Mouse (Mus musculus) ovary, postnatal 36 days (tissue): ENCODE results near the gene Sulf2.

Experiments used
- DNase-seq: peaks from one replicate; pipeline ENCODE4 v3.0.0; 2022; ENCODE audit warnings: low spot score, mixed read lengths

The Sulf2 gene

DNA sequence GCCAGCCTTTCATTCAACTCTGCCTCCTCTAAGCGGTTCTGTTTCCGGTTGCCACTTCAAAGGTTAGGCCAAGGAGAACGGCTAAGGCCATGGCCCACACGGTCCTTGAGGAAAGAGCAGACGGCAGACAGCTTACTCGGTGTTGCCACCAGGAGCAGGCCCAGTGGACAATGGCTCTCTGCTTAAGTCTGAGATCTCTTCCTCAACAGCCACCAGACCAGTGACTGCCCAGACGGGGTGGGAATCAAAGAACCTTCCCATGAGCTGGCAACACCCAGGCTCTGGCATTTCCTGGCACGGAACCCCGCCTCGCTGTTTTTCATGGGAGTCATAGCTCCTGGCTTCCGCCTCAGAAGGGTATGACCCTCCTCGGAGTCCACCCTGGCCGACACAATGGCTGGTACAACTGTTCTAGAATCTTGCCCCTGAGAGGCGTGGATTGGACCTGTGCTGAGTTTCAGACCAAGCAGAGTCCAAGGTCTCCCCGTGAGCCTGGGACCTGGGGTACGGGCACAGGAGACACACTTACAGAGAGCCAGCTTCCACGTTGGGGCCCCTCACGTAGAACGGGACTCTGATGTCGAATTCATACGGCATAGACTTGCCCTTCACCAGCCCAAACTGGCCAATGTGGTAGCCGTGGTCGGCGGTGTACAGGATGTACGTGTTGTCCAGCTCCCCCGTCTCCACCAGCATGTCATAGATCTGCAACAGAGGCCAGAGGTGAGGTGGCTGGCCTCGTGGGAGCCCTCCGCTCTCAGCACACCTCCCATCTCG is 68.8 kb downstream of the Sulf2 start:
- no peak for DNase-seq

DNA sequence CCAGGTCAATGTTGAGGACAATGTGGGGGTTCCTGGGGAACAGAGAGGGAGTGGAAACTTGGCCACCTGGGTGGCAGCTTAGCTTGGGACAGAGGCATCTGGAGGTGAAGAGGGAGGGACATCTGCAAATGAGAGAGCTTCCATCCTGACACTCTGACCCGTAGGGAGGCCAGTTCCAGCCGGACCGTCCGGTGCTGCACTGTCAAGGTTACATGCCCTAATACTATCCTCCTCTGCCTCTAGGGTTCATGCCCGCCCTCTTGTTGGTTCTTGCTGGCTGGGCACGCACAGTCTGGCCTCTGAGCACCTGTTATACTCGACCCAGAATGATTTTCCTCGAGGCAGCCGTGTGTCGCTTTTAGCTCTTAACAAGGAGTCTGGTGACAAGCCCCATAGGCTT is 69.7 kb downstream of the Sulf2 start:
- DNase-seq = no peak

DNA sequence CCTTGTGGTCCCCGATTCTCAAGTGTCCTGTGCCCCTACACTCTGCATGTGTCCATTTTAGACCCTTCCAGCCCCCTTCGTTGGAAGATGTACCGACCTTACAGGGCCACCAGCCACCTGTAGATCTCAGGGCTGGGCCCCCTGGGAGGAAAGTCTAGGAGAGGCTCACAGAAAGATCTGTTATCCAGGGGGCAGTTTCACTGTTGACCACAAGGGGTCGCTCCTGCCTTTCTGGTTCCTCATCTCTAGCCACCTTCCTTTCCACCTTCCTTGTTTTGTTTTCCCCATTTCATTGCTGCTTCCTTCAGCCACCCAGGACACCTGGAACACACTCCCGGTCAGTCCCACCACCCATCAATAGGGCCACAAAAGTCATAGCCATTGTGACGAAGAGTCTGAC is 70.5 kb downstream of the Sulf2 start:
- DNase-seq = peak; percentile 62

DNA sequence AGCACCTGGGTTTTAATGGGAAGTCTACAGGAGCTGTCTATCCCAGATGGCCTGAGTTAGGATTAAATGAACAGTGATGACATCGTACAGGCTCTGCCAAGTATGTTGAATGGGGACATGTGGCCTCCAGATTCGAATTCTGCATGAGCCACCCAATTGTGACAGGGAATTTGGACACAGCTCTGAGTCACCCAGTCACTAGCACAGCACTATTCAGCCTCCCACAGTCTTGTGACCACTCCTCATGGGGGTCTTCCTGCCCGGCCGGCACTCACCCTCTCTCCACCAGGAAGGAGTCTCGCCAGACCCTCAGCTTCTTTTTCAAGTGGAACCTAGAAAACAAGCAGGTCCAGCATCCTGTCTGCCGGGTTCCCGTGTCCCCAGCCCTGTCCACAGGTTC is 71.4 kb downstream of the Sulf2 start:
- DNase-seq = no peak

DNA sequence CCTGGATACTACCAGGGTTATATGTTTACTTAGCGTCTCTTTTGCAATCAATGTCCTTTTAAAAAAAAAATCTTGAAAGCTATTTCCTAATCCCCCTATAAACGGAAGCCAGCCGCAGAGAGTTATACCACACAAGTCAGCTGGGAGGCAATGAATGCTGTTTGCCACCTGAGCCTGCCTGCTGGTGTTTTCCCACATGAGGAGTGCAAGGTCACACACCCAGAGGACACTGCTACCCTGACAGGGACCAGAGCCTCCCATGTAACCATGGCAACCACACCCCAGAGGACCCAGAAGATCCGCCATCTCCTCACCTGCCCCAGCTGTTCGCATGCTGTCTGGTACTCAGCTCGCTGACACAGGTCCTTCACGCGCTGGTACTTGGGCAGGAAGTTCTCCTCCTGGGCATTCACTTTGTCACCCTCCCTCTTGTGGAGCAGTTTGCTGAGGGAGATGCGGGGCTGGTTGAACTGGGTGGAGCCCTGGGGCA is 71.9 kb downstream of the Sulf2 start:
- DNase-seq = no peak

DNA sequence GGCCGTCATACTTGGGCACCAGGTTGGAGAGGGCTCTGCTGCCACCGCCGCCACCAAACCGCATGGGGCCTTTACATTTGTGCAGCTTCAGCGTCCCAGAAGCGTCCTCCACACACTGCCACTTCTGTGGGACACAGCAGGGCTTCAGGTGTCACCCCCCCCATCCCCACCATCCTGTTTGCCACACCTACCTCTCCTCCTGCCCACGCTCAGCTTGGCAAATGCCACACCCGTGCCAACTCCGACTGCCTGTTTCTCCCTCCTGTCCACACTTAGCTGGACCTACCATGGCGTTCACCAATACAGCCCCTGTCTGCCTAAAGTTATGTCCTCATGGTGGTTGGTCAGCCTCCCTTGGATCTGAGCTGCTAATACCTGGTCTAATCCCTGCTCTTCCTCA is 72.8 kb downstream of the Sulf2 start:
- DNase-seq = no peak

DNA sequence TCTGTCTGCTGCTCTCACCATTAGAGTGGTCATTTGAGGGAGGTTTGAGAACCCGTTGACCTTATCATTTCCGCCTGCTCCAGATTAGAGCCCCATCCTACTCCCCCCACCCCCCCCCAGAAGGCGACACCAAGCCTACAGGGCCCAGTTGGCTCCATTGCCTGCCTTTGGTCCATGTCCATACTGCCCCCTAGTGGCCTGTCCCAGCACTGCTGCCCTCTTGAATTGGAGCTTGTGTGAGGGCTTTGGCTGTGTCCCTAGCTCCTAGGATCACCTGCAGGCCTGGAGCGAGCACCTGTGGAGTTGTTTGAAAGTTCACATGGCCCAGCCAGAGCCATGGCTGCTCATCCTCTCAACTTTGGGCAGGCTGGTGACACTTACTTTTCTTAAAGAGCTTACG is 73.3 kb downstream of the Sulf2 start:
- DNase-seq = peak; percentile 72

DNA sequence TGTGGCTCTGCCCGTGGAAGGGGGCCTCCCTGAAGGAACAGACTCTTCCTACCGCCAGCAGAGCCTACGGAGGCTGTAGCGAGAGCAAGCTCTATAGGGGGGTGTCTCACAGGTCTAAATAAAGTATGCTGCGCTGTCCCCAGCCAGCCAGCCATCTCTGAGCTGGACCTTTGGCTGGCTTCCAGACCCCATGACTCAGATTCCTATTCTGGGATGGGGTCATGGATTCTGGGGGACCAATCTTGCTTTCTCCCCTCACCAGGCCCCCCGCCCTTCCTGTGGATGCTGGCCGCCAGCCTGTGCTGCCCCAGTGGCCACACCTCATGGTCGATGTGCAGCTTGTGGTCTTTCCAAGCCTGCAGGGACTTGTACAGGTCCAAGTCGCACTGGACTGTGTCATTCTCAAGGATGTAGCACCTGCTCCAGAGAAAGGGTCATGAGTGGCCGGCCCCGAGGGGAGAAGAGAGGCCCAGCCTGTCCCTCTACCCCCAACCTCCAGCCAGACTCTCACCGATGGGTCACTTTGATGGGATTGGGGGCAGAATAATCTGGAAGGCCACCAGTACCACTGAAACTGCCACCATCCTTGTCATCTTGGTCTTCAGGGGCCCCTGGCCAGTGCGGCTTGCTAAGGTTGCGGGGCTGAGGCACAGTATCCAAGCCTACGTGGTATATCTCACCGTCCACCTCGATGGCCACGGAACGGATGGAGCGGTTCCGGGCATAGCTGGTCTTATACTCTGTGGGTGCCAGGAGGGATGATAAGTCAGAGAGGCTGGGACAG is 74.3 kb downstream of the Sulf2 start:
- no peak for DNase-seq

DNA sequence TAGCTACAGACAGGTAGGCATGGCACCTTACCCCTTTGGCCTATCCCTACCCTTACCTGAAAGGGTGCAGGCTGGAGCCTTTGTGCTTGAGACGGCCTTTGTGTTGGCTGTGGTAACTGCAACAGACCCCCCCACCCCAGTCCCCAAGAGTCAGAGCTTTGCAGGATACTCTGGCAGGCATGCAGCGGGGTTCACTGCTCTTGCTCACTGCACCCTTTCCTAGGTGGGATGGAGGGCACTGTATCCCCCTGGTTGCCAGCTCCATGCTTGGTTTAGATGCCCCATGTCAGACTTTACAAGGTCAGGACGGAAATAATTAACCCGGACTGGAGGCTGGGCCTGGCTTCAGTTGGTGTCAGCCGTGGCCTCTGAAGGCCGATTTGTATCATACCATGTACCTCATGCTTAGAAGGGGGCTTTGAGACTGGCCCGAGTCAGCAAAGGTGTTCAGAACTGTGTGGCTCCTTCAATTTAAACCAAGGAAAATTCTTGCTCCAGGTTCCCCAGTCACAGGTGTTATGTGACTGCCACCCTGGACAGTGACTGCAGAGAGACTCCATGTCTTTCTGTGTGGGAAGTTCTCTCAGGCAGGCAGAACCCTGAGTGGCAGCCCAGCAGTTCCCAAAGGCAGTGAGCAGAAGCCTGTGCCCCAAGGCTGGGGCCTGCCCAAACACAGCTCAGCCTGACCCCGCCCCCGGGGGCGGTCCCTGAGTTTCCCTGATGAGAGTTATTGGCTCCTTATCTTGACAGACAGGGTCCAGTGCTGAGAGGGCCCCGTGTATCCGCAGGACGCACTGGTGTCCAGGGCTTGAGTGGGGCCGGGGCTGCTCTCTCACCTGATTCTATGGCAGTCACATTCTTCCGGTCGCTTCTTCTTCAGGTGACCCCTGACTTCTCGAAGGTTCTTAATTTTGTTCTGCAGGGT is 75.2 kb downstream of the Sulf2 start:
- DNase-seq = peak; percentile 58

DNA sequence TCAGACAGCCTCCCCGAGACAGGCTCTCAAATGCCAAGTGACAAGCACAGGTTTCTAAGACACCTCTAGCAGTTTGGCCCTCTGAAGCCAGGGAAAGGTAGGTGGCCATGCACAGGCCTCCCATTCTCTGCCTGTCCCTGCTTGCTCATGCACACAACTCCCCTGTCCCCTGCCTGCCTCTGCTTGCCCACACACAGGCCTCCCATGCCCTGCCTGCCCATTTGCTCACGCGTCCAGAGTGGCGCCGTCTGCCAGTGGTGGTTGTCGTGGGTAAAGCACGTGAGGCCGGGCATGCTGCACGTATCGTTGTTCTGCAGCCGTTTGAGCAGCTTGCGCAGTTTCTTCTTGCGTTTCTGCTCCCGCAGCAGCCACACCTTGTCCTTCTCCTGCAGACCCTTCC is 76.2 kb downstream of the Sulf2 start:
- no peak for DNase-seq

DNA sequence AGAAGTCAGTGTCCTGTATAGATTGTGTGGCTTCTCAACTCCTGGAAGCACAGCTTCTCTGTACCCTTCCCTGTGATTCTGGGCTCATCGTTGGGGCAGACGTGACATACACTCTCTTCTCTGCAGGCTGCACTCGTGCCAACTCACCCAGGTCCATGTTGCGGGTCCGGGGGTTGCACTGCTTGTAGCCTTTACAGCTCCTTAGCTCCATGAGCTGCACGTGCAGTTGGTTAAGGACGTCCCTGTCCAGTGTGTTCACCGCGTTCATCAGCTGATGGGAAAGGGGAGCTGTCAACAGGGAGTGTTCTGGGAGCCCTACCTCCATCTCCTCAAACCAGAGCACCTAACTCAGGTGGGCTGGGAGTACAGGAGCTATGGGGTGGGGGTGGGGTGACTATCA is 78.1 kb downstream of the Sulf2 start:
- no peak for DNase-seq

DNA sequence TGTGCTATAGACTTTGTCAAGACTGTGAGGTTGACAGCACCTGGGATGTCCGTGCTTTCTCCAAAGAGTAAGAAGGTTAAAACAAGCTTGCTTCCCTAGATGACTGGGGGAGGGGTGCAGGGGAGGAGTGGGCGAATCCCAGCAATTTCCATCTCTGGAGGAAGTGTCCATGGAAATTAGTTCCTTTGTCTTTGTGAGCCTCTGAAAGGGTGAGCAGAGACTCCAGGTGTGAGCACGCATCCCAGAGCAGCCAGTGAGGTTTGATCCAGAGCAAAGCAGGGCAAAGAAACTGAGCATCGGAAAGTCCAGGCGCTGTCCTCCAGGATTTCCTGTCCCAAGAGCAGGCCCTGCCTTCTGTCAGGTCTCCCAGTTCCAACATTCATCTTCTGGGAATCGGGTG is 81.1 kb downstream of the Sulf2 start:
- DNase-seq = no peak

DNA sequence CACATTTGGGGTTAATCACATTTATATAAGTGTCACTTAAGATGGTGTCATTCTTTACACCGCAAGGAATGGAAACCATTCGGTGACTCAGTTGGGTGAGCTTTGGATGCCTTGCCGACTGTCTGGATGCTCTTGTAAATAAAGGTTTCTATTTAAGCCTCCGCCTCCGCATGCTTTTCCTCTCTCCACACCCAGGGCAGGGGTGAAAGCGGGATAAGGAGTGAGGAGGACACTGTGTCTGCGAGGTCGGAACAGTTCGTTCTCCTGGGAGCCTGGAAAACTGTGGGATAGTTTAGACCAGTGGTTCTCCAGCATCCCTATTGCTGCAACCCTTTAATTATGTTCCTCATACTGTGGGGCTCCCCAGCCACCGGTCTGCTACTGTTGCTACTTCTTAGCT is 82.4 kb downstream of the Sulf2 start:
- DNase-seq = no peak

DNA sequence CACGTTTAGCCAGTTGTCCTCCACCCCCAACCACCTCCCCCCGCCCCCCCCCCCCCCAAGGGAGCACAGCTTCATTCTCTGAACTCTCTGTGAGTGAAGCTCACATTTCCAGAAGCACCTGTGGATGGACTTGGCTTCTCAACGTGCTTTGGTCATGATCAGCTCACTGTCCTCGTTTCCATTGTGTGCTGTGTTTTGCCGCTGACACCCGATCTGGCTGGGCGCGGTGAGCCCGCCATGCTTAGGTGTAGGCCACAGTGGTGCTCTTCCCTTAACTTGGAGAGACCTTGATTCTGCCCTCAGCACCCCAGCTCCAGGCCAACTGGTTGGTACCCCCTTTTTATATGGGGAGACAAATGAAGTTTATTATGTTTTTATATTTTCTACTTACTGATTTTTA is 83.6 kb downstream of the Sulf2 start:
- no peak for DNase-seq

DNA sequence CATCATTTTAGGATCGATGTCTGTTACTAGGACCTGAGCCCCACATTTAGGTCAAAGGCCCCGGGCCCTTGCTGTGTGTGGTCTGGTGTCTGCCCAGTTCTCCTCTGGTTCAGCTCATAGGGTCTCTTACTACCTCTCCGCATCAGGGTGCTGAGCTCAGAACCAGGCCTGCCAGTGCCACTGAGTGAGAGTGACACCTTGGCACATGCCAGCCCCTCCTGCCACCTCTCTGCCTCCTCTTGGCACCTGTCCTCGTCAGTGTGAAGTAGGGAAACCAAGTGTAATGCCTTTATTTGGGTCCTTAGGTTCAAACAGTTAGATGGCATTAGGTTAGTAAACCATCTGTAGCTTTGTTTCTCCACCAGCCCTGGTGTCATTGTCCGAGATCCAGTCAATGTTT is 84.0 kb downstream of the Sulf2 start:
- DNase-seq = no peak

DNA sequence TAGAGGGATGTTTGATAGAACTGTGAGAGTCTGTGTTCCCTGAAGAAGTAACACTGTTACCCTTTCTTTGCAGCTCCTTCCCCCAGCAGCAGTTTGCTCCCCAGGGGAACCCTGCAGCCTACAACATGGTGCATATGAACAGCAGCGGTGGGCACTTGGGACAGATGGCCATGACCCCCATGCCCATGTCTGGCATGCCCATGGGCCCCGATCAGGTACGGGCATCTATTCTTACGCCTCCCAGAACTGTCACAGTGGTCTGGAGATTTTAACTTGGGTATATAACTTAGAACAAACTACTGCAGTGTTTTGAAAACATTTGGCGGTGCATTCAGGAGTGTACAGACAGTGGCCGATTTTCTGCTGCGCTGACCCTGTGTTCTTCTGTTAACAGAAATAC is 85.7 kb downstream of the Sulf2 start:
- no peak for DNase-seq

DNA sequence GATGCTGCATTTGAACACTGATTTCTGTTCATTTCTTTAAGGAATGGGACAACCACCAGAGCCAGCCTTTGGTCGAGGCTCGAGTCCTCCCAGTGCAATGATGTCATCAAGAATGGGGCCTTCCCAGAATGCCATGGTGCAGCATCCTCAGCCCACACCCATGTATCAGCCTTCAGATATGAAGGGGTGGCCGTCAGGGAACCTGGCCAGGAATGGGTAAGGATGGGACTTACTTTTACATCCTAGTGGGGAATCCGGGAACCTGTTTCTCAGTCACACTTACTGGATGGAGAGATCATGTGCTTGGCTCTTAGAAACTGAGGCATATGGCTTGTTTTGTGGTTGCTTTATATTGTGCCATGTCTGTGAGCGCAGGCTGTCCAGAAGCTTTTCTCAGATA is 86.3 kb downstream of the Sulf2 start:
- DNase-seq = no peak

DNA sequence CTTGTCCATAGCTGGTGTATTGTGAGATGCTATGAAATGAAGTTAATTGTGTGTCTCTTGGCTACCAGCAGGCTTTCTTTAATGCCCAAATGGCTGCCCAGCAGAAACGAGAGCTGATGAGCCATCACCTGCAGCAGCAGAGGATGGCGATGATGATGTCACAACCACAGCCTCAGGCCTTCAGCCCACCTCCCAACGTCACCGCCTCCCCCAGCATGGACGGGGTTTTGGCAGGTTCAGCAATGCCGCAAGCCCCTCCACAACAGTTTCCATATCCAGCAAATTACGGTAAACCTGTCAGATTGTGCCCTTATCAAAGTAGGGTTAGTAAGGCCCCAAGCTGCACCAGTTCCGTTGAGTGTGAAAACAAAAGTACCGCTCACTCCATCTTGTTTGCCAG is 87.2 kb downstream of the Sulf2 start:
- DNase-seq = no peak

DNA sequence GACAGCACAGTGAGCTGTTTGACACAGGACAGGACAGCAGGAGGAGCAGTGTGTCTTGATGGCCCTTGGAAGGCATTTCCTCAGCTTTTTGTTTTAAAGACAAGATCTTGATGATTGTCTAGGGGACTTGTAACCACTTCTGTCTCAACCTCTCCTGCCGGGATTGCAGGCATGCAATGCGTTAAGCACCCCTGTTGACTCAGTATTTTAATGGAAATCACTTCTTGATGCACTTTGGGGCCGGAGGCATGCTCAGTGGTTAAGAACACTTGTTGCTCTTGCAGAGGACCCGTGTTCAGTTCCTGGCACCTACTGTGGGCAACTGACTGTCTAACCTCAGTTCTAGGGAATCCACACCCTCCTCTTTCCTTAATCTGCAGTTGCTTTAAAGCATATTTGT is 89.0 kb downstream of the Sulf2 start:
- DNase-seq = no peak

DNA sequence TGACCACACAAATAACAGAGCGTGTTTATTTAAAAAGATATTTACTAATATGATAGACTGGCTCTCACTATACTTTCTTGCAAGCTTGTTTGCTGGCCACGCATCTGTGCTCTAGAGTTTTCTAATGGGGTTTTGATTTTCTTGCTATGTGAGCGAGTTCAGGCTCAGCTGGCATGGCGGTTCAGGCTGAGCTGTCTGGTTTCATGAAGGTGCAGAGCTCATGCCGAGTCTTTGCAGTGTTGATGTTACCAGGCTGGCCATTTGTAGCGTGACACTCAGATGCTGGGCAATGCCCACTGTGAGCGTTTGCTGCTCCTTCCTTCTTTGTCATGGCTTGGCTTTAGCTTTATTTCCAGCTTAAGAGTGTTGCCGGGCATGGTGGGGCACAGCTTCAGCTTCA is 93.0 kb downstream of the Sulf2 start:
- no peak for DNase-seq

DNA sequence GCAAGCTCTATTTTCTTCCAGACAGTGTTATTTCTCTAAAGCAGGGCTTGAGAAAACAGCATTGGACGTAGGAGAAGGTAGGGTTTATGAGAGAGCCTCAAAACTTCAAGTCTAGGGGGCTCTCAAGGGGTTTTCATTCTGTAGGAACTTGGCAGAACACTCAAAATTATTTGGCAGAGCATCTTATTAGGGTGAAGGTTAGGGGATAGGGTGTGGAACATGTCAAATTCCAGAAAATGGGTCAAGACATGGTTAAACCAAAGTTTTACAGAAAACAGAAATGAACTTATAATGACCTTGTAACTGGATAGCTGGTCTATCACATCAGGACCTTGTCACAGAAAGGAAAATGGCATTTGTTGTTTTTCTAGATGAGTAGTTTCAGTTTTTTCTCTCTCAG is 93.5 kb downstream of the Sulf2 start:
- DNase-seq = no peak

DNA sequence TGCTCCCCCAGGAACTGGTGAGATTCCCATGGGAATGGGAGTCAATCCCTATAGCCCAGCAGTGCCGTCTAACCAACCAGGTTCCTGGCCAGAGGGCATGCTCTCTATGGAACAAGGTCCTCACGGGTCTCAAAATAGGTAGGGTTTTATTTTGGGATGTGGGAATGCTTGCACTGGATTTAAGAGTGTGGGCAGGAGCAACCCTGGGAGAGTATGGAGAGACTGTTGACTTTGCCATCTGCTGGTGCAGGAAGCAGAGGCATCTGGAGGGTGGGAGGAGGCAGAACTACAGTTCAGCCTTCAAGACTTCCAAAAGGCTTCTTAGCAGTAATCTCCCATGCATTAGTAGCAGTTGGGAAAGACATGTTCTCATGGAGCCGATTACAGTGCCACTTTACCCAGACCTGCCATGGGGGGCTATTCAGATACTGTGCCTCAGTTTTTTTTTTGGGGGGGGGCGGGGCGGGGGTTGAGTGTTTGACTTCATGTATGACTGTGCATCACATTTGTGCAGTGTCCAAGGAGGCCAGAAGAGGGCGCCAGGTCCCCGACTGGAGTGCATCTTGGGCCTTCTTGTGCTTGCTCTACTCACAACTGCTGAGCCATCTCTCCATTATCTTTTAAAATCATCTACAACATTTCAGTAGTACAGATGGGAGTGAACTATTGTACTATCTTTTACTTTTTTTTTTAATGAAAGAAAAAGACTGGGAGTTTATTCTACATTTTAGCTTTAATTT is 95.6 kb downstream of the Sulf2 start:
- DNase-seq = no peak
